Mouse (Mus musculus): ENCODE results near the gene Pex5l.

Pex5l gene

DNA sequence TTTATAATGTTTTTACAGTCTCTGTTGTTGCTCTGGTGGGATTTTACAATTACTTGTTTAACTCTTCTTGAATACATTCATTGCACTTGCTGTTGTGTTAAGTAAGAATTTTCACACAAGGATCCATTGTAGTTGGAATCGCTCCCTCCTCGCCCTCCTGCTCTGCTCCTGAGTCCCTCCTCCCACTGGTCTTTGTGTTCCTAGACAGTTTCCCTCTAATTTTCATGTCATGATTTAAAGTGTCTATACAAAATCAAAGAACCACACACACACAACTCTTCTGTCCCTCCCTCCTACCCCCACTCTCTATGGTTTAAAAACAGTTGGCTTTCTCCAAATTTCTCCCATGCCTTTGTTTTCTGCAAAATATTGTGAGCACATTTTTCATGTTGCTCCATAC lies 81.6 kb downstream of the Pex5l start:
- no peak for DNase-seq (ENCODE audit: low spot score)

DNA sequence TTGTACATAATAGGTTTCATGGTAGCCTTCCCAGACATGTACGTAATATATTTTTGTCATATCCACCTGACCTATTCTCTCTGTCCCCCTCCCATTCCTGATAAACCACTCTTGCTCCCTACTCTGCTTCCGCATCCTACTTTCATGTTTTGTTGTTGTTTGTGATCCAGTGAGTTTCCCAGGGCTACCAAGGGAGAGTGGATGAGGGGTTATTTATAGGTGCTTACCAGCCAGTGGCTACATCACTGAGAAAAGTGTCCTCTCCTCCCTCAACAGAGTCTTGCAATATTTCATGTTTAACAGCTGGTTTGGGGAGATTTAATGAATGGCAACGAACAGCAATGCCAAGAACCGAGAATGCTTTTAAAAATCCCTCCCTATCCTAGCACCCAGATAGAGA lies 82.0 kb downstream of the Pex5l start:
- DNase-seq (ENCODE audit: low spot score), result no peak

DNA sequence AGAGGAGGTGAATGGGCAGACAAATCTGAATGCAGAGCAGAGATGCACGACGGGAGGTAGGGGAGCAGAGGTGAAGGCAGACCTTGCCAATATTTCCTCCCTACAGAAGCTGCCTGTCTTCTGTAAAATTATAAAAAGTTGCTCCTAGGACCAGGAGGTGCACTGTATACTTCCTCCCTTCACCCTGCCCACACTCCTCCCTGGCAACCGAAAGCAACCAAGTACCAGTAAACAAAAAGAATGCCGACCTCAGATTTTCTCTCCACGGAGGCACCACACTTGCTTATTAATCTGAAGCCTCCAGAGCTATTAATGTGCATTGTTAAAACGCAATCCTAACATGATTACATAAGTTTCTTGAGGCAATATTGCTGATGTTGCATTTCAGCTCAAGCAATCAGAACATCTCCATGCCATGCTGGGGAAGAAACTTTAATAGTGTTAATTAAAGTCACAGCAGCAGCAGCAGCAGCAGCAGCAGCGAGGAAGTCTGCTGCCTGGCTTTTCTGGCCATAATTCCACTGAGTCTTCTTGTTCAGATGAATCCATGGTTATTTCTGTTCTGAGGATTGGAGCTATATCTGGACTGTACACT lies 82.6 kb downstream of the Pex5l start:
- no peak for DNase-seq (ENCODE audit: low spot score)

DNA sequence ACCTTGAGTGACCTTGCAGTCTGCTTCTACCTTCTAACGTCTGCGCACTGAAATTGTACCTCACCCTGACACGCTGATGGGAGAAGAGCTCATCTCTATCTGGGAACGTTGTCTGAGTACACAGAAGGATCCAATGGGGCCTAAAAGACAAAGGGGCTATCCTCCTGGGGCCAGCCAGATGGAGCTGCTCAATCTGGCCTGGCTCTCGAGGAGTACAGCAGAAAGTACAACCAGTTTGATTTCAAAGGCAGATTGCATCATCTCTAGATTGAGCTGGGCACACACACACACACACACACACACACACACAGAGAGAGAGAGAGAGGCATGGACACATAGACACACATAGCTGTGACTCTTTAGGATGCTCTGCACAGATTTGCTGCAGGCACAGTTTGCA lies 94.7 kb downstream of the Pex5l start:
- no peak for DNase-seq (ENCODE audit: low spot score)

DNA sequence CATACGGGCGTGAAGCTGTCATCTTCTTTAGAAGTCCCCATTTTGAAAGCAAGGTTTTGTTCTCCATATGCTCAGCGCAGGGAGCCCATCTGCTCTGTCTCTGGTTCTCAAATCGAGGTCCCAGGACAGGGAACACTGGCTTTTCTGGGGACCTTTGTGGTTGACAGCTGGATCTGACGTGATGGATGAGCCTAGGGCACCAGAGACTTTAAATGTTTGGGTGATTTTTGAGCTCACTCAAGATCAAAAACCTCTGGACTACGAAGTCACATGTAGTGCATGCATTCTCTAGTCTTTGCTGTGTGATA lies 98.3 kb downstream of the Pex5l start:
- no peak for DNase-seq (ENCODE audit: low spot score)

DNA sequence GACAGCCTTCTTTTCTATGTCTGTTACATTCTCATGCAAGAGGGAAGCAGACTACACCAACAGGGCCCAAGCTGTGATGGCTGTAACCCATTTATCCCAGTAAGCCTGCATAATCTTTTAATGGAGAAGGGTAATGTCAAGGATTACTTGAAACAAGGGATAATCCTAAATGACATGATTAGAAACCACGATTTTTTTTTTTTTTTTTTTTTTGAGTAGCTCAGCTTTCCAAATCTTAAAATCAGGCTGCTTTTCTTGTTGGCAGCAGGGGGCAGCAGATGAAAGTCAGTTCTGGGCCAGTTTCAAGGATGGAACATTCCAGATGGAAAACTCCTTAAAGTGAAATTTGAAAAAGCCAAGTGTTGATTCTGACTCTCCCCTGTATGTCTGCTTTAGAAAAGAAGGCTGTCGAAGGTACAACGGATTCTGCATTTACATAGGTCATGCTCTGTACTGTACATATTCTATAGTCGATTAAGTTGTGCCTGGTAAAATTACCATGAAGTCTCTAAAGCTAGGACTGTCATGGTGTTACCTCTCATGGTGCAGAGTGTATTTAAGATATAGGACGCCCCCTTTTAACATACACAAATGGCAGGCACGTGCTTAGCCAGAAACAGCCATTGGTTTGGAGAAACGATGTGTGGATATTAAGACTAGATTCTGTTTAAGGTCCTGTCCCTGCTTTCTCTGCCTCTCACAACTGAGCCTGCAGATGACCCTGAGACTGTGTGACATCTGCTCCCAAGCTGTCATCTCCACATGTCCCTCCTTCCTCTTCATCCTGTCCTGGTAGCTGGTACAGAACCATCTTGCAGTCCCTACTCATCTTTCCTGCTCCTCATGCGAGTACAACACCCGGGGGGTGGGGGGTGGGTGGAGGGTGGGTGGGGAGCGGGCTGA lies 98.9 kb downstream of the Pex5l start:
- no peak for DNase-seq (ENCODE audit: low spot score)

DNA sequence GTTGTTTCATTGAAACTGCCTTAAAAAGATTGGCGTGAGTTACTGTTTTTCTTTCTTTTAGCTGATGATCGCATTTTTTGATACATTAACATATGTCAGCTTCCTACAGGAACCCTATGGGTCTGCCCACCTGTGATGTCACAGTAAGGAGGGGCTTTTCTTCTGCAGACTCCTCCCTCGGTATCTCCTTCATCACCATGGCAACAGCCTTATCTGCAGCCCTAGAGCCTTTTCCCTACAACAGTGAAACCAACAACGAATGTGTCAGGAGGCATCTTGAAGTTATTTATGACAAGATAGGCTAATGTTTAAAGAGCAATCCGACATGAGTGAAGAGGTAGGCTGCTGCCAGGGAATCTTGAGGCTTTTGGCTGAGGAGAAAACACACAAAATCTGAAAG lies 118.5 kb downstream of the Pex5l start:
- DNase-seq (ENCODE audit: low spot score), result no peak

DNA sequence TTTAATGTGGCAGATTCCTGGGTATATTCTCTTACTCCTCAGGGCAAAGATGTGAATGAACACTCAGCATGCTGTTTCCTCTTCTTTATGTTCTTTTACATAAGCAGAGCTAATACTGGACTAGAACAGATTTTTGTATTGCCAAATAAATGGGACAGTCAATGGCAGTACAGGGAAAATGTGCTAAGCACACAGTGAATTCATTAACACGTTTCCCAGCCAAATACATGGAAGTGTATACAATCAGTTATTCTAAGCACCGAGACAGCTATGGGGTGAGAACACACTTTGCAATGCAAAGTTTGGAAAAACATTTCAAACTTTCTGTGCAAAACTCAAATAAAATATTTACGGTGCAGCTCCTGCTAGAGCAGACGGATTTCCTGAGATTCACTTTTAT lies 139.1 kb downstream of the Pex5l start:
- DNase-seq (ENCODE audit: low spot score), result no peak

DNA sequence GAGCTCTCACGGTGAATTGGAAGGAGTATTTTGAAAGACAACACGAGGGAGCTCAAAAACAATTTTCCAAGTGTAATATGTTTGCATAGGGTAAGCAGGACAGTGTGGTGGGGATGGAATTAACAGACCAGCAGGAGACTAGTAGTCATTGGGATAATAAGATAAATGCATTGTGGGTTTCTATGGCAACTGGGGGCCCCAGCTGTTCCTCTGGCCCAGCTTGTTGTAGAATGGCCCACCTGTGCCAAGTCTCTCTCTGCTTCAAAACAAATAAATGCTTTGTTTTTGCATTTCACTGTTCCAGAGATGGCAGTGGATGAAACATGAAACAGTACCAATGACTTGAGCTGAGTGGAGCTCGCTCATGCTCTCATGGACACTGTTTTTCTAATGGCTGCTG lies 141.3 kb downstream of the Pex5l start:
- DNase-seq (ENCODE audit: low spot score), result no peak

DNA sequence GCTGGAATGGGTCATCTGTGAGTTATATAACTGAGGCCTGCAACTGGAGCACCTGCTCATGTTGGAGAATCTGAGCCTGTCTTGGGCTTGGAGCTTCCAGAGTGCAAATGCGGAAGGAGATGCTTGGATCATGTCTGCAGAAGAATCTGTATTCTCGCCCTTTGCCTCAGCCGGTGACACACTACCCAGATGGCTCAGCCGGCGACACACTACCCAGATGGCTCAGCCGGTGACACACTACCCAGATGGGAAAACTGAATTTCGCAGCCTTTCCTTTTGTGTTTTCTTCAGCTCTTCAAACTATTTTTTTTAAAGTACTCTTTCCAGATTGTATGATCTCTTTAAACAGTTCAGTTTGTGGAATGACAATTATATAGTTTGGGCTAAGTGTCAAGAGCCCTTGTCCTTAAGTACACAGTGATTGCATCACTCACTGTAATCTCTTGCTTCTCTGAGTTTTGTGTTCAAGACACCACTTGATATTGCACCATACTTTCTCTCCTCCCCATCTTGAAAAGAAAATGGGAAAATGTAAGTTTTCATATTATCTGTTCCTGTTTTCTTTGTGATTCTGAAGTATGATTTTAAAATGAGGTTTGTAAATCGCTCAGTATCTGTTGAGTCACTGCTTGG lies 142.5 kb downstream of the Pex5l start:
- DNase-seq (ENCODE audit: low spot score), result no peak

DNA sequence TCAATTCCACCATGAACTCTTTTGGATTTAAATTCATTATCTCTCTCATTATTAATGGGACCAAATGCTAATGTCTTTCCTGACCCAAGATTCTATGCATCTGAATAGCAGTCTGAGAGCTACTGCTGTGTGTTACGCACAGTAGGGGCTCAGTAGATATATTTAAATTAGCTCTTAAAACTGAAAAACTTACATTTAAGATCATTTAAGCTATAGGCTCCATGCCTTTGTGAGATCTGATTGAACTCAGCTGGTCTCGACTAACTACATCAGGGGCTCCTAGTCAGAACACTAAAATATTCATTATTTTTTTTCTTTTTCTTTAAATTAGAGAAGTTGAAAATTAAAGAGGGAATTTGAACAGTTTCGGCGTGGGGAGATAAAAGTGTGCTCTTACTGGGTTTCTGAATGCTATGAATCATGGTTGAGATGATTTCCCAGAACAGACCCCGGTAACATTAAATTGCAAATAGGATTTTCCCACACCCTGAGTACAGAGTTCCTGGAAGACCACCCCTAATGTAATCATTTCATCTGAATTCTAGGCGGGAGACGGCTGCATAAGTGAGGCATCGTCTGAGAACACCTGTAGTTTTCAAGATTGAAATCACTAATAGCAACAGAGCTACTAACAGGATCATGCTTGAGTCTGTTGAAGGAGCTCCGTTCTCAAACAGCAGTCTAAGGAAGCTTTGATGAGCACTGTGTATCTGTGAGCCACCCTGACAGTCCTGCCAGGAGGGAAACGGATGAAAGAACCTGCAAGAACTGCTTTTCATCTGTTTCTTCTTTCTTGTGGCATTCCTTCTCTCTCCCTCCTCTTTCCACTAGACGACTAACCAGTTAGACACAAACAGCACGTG lies 151.1 kb downstream of the Pex5l start:
- no peak for DNase-seq (ENCODE audit: low spot score)

DNA sequence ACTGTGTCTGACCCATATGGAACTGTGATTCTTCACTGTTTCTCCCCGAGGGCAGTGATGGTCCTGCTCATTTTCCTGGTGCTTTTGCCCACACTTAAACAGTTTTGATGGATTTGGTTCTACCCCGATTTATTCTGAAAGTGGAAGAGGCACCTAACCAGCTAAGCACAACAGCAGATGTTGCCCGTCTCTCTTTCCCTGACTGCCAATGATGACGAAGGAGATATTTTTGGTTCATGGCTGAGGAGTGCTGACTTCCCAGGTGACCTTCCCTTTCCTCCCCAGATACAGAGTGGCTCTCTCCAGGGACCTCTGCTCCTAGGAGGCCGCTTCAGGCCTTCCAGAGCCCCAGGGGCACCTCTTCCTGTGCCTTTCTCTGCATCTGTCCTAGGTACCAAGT lies 155.2 kb downstream of the Pex5l start:
- DNase-seq (ENCODE audit: low spot score), result no peak

DNA sequence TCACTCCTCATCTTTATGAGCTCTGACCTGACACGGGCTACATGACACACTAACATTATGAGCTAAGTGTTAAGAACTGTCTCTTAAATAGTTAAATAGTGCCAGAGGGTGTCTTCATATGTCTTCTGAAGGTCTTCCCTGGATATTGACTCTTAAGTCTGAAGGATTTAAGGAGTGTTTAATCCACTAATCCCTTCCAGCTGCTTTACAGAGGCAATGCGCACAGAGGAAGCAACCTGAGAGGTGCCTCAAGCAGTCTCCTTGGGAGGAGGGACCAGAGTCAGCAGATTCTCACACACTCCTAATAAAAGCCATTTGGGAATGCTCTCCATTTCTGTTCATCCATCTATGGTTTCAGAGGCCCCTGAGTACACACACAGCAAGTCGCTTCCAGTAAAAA lies 157.9 kb downstream of the Pex5l start:
- DNase-seq (ENCODE audit: low spot score), result no peak

DNA sequence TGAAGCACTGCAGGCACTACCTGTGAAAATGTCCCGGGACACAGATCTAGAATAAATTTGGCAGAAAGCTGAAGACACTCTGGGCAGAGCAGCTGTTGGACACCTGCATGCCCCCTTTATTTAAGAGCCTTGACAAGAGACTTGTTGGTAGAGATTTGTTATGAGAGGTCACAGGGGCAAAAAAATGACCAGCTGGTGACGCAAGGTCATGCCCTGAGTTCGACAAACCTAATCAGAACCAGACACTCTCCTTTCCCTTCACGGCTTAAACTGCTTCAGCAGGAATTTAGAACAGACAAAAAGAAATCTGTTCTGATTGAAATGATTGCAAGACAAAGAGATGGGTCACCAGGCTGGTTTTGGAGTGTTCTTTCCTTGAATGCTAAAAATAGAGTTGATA lies 163.1 kb downstream of the Pex5l start:
- no peak for DNase-seq (ENCODE audit: low spot score)

DNA sequence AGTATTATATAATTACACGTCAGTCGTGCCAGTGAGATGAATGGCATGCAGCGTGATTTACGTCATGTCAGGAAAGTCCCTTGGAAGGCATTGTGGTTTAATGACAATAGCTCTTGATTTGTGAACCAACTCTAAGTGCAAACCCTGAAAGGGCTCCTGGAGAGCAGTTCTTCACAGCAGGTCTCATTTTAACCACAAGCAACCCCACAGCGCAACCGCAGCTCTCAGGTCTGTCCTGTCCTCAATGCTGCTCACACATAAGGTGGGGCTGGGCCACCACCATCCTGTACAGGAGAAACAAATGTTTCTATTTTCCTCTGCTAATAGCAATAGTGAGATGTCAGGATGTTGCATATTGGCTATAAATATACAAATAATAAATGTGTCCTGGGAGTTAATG lies 163.8 kb downstream of the Pex5l start:
- no peak for DNase-seq (ENCODE audit: low spot score)

DNA sequence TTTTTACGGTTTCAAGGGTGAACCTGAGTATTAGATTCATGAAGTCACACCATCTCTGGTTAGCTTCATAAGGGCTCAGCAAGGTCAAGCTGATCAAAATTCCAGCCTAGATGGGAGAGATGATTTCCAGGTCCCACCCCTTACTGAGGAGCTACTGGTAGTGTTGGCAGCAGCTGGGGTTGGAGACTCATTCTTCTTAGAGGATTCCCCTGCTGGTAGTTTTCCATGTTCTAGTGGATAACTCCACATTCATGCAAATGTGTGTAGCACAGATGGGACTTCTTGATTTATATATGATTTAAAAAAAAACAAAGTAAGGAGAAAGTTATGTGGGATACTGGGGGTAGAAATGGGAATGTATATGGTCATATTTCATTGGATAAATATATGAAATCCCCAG lies 172.8 kb downstream of the Pex5l start:
- DNase-seq (ENCODE audit: low spot score), result no peak

DNA sequence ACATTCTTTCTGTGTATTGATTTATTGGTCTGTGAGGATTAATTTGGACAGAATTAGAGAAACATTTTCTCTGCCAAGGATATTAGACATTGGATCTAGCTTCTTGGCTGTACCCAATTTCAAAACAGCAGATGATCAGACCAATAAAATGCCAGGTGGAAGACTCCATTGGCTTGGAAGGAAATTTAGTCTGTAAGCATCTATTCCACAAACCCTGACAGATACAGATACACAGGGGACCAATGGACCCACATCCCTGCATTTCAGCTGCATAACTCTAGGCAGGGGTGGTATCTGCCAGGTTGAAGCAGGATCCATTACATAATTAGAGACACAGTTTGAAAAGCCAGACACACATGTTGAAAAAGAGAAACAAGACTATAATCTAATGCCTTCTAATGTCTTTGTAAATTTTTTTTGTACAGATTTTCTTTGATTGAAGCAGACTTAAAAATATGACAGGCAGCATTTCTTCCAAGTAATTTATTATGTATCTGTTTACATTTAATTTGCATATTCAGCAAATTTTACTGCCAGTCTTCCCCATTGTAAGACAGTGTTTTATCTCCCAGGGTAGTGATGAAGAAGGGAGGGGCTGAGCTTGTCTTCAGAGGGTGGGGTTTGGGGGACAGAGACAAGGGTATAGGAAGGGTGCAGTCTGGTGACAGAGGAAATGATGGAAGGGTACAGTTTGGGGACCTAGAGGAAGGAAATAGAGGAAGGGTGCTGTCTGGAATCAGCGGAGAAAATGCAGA lies 174.2 kb downstream of the Pex5l start:
- no peak for DNase-seq (ENCODE audit: low spot score)

DNA sequence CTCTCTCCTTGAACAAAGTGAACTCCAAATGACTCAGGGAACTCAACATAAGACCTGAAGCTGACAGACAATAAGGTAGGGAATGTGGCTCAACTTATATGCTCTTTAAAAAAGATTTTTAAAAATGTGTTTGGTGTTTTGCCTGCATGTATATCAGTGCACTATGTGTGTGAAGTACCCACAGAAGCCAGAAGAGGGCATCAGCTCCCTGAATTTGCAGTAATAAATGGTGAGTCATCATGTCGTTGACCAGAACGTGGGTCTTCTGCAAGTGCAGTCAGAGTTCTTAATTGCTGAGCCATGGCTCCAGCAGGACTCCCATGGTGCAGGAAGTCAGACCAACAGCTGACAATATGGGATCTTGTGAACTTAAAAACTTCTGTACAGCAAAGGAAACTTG lies 177.5 kb downstream of the Pex5l start:
- DNase-seq (ENCODE audit: low spot score), result no peak

DNA sequence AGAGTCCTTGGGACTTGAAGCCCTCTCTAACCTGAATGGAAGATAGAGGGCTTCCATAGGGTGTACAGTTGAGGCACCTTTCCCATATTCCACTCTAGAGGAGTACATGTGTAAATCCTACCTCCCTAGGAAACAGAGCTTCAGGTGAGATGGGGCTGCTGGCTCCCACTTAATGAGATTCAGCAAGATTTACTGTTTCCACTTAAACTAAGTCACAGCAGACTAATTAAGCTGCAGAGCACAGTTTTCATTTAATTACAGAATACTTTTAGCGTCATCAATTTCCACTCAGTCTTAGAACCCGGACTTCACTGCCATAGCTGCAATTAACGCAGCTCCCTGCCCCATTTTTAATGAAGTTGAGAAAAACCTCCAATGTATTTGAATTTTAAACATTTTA lies 181.6 kb downstream of the Pex5l start:
- no peak for DNase-seq (ENCODE audit: low spot score)

DNA sequence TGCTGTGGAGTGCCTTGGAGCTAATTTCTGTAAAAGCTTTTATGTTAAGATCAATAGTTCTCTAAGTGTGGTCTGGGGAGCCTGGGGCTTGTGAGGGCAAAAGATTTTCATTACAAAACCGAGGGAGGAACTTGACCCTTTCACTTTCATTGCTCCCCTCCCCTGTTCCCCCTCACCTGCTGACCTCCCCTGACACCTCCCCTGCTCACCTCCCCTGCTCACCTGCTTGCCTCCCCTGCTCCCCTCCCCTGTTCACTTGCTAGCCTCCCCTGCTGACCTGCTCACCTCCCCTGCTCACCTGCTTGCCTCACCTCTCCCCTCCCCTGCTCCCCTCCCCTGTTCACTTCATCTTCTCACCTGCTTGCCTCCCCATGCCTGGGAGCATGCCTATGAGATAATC lies 191.7 kb downstream of the Pex5l start:
- no peak for DNase-seq (ENCODE audit: low spot score)

DNA sequence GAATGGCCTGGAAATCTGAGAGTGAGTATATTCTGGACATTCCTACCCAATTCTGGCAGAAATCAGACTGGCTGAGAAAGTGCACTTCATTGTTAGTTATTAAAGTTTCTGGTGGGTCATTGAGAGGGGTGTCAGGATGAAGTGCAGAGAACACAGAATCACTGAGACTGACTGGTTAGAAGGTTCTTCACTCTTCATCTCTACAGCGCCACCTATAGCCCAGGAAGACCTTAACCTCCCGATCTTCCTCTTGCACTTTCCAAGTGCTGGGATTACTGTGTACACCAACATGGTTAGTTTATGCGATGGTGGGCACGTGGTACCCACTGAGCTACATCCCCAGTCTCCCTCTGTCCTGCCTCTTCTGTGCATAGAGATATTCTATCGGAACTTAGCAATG lies 195.6 kb downstream of the Pex5l start:
- no peak for DNase-seq (ENCODE audit: low spot score)
